Mouse (Mus musculus) liver, embryonic 15.5 days (tissue): ENCODE data around the gene Crcp. TPM values are rescaled to one million over a fixed set of nuclear protein-coding genes. Genes with fewer than 3 reads are reported as not detected.
A peak's percentile ranks its signal among the peaks of the same experiment; 100 is the strongest.

Experiments
- ATAC-seq: fragments of 200-750 bp; cut with Nextera tagmentation; 2 replicates; pipeline ENCODE4 v1.8.0; 2017; ENCODE audit warnings: moderate number of reproducible peaks, mild to moderate bottlenecking, moderate library complexity; ENCODE audit not compliant: insufficient read depth
- H3K27ac ChIP-seq: fragments of 300-500 bp; sonication (generic); replicated peaks from 2 replicates; pipeline ENCODE4 v1.5.1; 2015; ENCODE audit warnings: mild to moderate bottlenecking, inconsistent platforms
- H3K27me3 ChIP-seq: fragments of 300-500 bp; sonication (generic); 2 replicates; pipeline ENCODE4 v1.6.1; 2015; ENCODE audit warnings: mild to moderate bottlenecking, inconsistent platforms
- H3K36me3 ChIP-seq: fragments of 300-500 bp; sonication (generic); replicated peaks from 2 replicates; pipeline ENCODE4 v1.6.1; 2015; ENCODE audit warnings: moderate library complexity, mild to moderate bottlenecking, inconsistent platforms
- H3K4me1 ChIP-seq: fragments of 300-500 bp; sonication (generic); replicated peaks from 2 replicates; pipeline ENCODE4 v1.6.1; 2015; ENCODE audit warnings: inconsistent platforms
- H3K4me2 ChIP-seq: fragments of 300-500 bp; sonication (generic); 2 replicates; pipeline ENCODE4 v1.6.1; 2015; ENCODE audit warnings: moderate library complexity, mild to moderate bottlenecking, inconsistent platforms
- H3K4me3 ChIP-seq: fragments of 300-500 bp; sonication (generic); replicated peaks from 2 replicates; pipeline ENCODE4 v1.5.1; 2015; ENCODE audit warnings: mild to moderate bottlenecking, inconsistent platforms
- H3K9ac ChIP-seq: fragments of 300-500 bp; sonication (generic); 2 replicates; pipeline ENCODE4 v1.6.1; 2015; ENCODE audit warnings: moderate library complexity, mild to moderate bottlenecking, inconsistent platforms
- H3K9me3 ChIP-seq: fragments of 300-500 bp; sonication (generic); replicated peaks from 2 replicates; pipeline ENCODE4 v1.6.1; 2016; ENCODE audit warnings: inconsistent platforms
- WGBS: fragments of 180-500 bp; shearing (Covaris S2); methylation state at CpG from one replicate; pipeline ENCODE4 v1.1.7; 2015; ENCODE audit warnings: mixed read lengths; ENCODE audit not compliant: insufficient replicate concordance; 5-methylcytosine and 5-hydroxymethylcytosine counted together
- polyA plus RNA-seq: library from polyadenylated mRNA; unstranded; fragments of >200 nt; fragmentation: Nextera tagmentation; extraction: Ambion mirVana; gene quantifications from 2 replicates; pipeline ENCODE4 v1.2.1, GENCODE M21; 2015

Crcp gene
- polyA plus RNA-seq, 1 experiment from 2014 or later = 23.1 TPM

DNA sequence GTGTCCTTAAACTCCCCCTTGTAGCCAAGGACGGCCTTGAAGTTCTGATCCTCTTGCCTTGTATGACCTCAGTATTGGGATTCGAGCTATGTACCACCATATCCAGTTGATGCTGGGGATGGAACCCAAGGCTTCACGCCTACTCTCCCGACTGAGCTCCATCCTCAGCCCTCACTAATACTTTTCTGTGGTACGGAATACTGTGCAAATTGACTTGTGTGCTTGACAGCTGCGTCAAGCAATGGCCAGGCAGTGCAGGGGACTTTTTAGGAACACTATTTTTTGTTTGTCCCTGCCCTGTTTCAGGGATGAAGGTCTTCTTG is 49.7 kb downstream of the Crcp start:
- 0 out of 2 replicates have a peak, but pooled peaks have one; percentile 1 for ATAC-seq
- WGBS = 49% methylated on average over 6 of the region's 6 CpGs
- peaks cover 25% of the 10 kb centered on the region for H3K27me3 ChIP-seq
- peak overlapping the region; percentile 87; the same call in 1 of the 2 replicates for H3K9ac ChIP-seq
- peak overlapping the region; percentile 26 for H3K27ac ChIP-seq
- peak overlapping the region; percentile 81 for H3K4me3 ChIP-seq
- no peaks in the 10 kb centered on the region for H3K9me3 ChIP-seq
- H3K36me3 ChIP-seq = peaks cover 7% of the 10 kb centered on the region
- peak overlapping the region; percentile 99 for H3K4me2 ChIP-seq
- peaks cover 45% of the 10 kb centered on the region for H3K4me1 ChIP-seq

DNA sequence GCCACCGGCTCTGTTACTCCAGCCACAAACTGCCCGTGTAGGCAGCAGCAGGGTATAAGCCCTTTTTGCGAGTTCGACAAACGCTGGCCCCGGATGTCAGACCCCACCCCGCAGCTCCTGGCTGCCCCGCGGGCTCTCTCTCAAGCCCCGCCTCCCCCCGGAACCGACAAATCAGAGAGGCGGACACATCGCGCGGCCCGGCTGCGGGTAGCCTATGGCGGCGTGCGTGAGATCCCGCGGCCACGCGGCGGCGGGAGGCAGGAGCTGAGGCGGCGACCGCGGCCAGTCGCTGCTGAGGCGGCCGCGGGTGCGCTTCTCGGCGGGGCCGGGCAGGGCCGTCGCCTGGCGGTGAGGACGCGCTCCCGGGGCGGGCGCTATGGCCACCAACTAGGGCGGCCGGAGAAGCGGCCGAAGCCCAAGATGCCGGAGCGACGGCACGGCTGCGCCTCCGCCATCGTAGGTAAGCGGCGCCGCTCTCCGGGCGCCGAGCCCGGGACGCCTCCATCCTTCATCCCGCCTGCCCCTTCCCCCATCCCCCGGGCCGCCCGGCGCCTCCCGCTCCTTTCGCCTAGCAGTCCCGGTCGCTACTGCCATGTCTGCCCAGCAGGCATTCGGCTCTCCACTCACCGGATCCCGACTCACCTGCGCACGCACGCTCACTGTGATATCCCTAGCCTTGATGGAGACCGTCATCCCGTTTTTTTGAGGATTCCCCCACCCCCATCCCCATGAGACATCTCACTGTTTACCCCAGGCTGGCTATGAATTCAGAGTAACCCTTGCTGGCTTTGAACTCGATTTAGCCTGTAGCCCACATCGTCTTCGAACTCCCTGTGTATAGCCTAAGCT is 50.3 kb downstream of the Crcp start:
- ATAC-seq = peak; percentile 92
- Histone ChIP-seq H3K9ac (peak overlapping the region; percentile 87), H3K36me3 (peaks cover 7% of the 10 kb centered on the region), H3K27ac (peak overlapping the region; percentile 72), H3K9me3 (no peaks in the 10 kb centered on the region), H3K27me3 (peaks cover 25% of the 10 kb centered on the region), H3K4me2 (peak overlapping the region; percentile 99), H3K4me1 (peaks cover 45% of the 10 kb centered on the region), H3K4me3 (peak overlapping the region; percentile 81)
- 1% methylated on average over 86 of the region's 86 CpGs for WGBS

DNA sequence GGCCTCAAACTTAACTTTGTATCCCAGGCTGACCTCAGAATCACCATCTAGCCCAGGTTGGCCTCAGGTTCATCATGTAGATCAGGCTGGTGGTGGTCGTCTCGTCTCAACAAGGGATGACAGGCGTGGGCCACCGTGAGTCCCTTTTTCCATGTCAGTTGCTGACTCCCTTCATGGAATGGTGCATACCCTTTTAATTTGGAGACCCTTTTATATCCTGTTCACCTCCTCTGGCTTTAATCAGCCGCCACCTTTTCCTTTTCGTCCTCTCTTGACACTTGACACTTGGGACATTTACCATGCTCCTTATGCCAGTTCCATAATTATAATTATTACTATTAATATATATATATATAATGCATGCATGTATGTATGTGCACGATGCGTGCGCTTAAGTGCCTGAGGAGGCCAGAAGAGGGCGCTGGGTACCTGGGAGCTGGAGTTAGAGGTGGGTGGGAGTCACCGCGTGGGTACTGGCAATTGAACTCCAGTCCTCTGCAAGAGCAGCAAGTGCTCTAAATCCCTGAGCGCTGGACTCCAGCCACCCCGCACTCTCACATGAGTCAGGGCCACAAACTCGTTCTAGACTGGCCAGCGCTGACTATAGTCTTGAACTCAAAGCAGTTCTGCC is 51.1 kb downstream of the Crcp start:
- WGBS = 78% methylated on average over 16 of the region's 16 CpGs
- peak overlapping the region; percentile 87 for H3K9ac ChIP-seq
- peaks cover 7% of the 10 kb centered on the region for H3K36me3 ChIP-seq
- H3K27ac ChIP-seq = no peak overlapping the region; the same call in 1 of the 2 replicates
- H3K4me2 ChIP-seq = peak overlapping the region; percentile 99
- no peak for ATAC-seq
- no peaks in the 10 kb centered on the region for H3K9me3 ChIP-seq
- H3K4me3 ChIP-seq = peak overlapping the region; percentile 81
- peaks cover 25% of the 10 kb centered on the region for H3K27me3 ChIP-seq
- H3K4me1 ChIP-seq = peaks cover 46% of the 10 kb centered on the region

DNA sequence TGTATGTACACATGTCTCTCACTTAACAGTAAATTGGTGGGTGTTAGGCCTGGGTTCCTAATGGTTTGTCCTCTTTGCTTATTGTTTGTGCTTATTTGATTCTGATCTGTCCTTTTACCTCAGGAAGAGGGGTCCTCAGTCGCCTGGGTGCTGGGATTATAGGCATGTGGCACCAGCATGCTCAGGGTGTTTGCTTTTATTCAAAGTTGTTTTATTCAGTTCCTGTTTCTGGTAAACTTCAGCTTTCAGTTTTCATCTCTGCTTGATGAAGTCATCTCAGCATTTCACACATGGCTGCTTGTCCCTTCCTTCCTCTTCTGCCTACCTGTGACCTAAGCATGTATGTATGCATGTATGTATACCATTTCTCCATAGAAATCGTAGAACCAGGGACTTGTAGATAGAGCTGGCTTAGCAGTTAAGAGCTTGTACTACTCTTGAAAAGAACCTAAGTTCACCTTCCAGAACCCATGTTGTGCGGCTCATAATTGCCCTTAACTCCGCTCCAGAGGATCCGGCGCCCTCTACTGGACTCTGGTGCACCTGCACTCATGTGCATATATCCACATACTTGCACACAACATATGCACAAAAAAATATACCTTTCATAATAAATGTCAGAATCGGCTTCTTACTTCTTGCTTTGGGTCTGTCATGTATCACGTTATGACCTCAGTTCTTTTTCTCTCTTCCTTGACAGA is 52.2 kb downstream of the Crcp start:
- Histone ChIP-seq H3K27me3 (peaks cover 25% of the 10 kb centered on the region), H3K4me1 (peaks cover 41% of the 10 kb centered on the region), H3K4me2 (no peak overlapping the region), H3K9ac (no peak overlapping the region), H3K27ac (no peak overlapping the region), H3K36me3 (peaks cover 10% of the 10 kb centered on the region), H3K9me3 (no peaks in the 10 kb centered on the region), H3K4me3 (no peak overlapping the region)
- no peak for ATAC-seq
- 87% methylated on average over 8 of the region's 8 CpGs for WGBS

DNA sequence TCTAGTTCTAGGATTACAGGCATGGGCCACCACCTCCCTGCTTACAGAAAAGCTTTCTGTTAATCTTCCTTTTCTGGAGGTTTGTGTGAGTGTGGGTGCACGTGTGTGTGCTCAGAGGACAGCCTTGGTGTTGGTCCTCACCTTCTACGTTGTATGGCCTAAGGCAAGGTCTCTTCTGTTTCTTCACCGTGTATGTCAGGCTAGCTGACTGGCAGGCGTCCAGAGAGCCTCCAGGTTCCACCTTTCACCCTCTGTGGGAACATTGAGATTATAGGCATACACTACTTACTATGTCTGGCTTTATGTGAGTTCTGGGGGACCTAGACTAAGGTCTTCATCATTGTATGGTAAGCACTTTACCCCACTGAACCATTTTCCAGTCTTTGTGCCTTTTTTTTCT is 53.3 kb downstream of the Crcp start:
- no peak overlapping the region for H3K4me3 ChIP-seq
- no peak overlapping the region for H3K9ac ChIP-seq
- H3K4me2 ChIP-seq = no peak overlapping the region
- no peak for ATAC-seq
- WGBS = 57% methylated on average over 4 of the region's 4 CpGs
- H3K9me3 ChIP-seq = no peaks in the 10 kb centered on the region
- H3K27me3 ChIP-seq = peaks cover 17% of the 10 kb centered on the region
- H3K4me1 ChIP-seq = peaks cover 38% of the 10 kb centered on the region
- peaks cover 10% of the 10 kb centered on the region for H3K36me3 ChIP-seq
- no peak overlapping the region for H3K27ac ChIP-seq

DNA sequence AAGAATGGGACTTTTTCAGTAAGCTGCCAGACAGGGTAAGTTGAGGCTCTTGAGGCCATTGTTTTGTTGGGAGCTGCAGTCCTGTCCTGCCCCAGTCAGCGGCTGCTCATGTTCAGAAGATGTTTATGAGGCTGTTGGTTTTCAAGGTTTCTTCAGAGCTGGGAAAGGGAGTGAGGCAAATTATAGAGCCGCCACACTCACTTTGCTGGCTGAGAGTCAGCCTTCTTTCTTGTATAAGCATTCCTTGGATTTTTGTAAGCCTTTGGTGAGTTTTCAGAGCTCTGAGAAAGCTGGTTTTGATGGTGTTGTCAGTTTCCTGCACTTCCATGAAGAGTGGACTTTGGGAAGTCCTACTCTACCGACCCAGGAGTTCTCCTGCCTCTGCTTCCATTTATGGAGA is 55.2 kb downstream of the Crcp start:
- Histone ChIP-seq H3K27ac (no peak overlapping the region), H3K36me3 (peaks cover 10% of the 10 kb centered on the region), H3K4me1 (peaks cover 32% of the 10 kb centered on the region), H3K9ac (no peak overlapping the region), H3K27me3 (no peaks in the 10 kb centered on the region), H3K4me3 (no peak overlapping the region), H3K9me3 (no peaks in the 10 kb centered on the region), H3K4me2 (no peak overlapping the region)
- no peak for ATAC-seq
- 71% methylated on average over 3 of the region's 3 CpGs for WGBS

DNA sequence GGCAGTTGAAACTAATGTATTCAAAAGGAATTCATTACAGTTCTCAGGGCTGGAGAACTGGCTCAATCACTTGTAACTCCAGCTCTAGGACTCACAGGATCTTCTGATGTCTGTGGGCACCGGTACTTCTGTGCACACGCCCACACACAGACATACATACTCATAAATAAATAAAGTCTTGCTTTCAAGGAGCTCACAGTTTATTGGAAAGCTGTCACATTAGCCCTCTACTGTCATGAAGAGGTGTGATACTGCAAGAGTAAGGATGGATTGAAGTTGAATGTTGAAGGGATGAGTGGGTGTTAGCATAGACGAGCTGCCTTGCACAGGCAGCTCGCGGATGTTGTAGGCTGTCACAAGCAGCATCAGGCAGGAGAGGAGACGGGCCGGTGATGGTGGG is 58.9 kb downstream of the Crcp start:
- H3K4me2 ChIP-seq = no peak overlapping the region
- H3K9me3 ChIP-seq = no peaks in the 10 kb centered on the region
- peaks cover 6% of the 10 kb centered on the region; the same call in 1 of the 2 replicates for H3K36me3 ChIP-seq
- H3K27me3 ChIP-seq = no peaks in the 10 kb centered on the region
- ATAC-seq = no peak
- H3K4me1 ChIP-seq = peaks cover 36% of the 10 kb centered on the region
- H3K4me3 ChIP-seq = no peak overlapping the region
- no peak overlapping the region for H3K27ac ChIP-seq
- 82% methylated on average over 7 of the region's 7 CpGs for WGBS
- H3K9ac ChIP-seq = no peak overlapping the region

DNA sequence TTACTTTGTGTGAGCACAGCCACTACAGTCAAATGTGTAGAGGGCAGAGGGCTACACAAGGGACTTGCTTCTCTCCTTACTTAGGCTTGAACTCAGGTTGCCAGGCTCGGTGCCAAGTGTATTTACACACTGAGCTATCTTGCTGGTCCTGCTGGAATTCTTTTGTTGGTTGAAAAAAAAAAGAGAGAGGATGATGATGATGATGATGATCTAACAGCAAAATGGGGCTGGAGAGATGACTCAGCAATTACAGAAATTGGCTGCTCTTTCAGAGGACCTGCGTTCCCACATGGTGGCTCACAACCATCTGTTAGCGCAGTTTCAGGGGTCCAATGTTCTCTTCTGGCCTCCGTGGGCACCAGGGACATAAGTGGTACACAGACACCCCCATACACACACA is 59.5 kb downstream of the Crcp start:
- Histone ChIP-seq H3K9me3 (no peaks in the 10 kb centered on the region), H3K9ac (no peak overlapping the region), H3K4me3 (no peak overlapping the region), H3K4me1 (peaks cover 36% of the 10 kb centered on the region), H3K27ac (no peak overlapping the region), H3K4me2 (no peak overlapping the region), H3K27me3 (no peaks in the 10 kb centered on the region), H3K36me3 (peaks cover 6% of the 10 kb centered on the region; the same call in 1 of the 2 replicates)
- 79% methylated on average over 4 of the region's 4 CpGs for WGBS
- ATAC-seq = no peak

DNA sequence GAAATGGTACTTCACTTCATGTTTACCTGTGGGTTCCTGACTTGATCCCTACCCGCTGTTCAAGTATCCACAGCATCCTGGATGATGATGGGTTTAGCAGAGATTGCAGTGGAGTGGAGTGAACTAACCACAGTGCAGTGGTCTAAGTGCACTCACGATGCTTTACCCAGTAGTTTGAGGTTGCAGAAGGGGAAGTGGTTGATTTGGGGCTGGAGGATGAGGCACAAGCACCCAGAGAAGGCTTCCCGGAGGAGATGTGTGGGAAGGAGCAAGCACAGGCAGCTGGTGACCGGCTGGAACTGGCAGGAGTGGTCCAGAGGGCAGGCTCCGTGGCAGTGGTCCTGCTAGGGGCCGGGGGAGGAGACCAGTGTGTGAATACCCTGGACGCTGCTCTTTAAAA is 60.1 kb downstream of the Crcp start:
- Histone ChIP-seq H3K4me3 (no peak overlapping the region), H3K36me3 (peaks cover 6% of the 10 kb centered on the region; the same call in 1 of the 2 replicates), H3K27ac (no peak overlapping the region), H3K9ac (no peak overlapping the region), H3K4me1 (peaks cover 36% of the 10 kb centered on the region), H3K27me3 (no peaks in the 10 kb centered on the region), H3K9me3 (no peaks in the 10 kb centered on the region), H3K4me2 (peak overlapping the region; percentile 5; the same call in 1 of the 2 replicates)
- WGBS = 26% methylated on average over 7 of the region's 7 CpGs
- no peak for ATAC-seq

DNA sequence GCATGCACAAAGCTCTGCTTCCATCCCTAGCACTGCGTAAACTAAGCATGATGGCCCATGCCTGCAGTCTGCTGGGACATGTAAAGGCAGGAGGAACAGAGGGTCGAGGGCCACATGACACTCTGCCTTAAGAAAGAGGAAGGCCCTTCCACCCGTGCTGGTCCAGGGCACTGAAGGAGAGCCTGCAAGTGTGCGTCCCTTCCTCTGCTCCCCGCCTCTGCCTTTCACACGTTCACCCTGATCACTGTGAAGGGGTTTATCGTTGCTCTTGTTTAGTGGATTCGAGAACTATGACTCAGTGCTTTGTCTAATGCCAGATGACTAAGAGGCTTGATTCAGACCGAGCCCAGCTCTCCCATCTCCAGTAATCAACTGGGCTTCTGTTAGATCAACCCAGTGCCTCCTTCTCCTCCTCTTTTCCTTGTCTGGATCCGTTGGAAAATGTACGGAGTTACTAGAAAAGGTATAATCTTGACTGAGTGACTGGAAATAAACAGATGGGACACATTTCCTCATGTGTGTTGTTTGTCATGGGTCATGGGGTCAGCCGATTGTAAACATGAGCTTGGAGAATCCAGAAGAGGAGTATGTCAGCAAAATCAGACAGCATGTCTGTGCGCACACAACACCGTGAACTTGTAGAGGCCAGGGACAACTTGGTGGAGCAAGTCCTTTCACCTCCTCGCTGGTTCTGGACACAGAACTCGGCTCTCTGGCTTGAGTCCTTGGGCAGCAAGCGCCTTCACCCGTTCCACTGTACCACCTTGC is 60.7 kb downstream of the Crcp start:
- H3K27me3 ChIP-seq = no peaks in the 10 kb centered on the region
- H3K36me3 ChIP-seq = peaks cover 6% of the 10 kb centered on the region; the same call in 1 of the 2 replicates
- H3K4me2 ChIP-seq = peak overlapping the region; percentile 5; the same call in 1 of the 2 replicates
- no peak overlapping the region for H3K9ac ChIP-seq
- H3K9me3 ChIP-seq = no peaks in the 10 kb centered on the region
- WGBS = 57% methylated on average over 18 of the region's 18 CpGs
- peak; percentile 42; the same call in 1 of the 2 replicates for ATAC-seq
- peaks cover 33% of the 10 kb centered on the region for H3K4me1 ChIP-seq
- H3K27ac ChIP-seq = no peak overlapping the region
- H3K4me3 ChIP-seq = no peak overlapping the region
